Mouse (Mus musculus): ENCODE measurements around the gene Zfp1. TPM values are rescaled to one million over a fixed set of nuclear protein-coding genes. Genes with fewer than 3 reads are reported as not detected.

The Zfp1 gene
- polyA plus RNA-seq, 1 experiment from 2014 or later, result 23.3 TPM

- no peak for DNase-seq (ENCODE audit: low spot score)
- Histone ChIP-seq H3K9me3 (ENCODE audit: control insufficient read depth, low read length) (no peaks in the 10 kb centered on the region), H3K27me3 (ENCODE audit: control insufficient read depth, insufficient read depth, low read length) (no peaks in the 10 kb centered on the region), H3K27ac (replicated peaks; ENCODE audit: low read depth, low read length) (no peak overlapping the region), H3K36me3 (ENCODE audit: control insufficient read depth, insufficient read depth, low read length) (no peaks in the 10 kb centered on the region), H3K9ac (ENCODE audit: low read length) (no peak overlapping the region), H3K4me3 (ENCODE audit: low read depth, low read length) (no peak overlapping the region), H3K4me1 (ENCODE audit: control insufficient read depth, insufficient read depth, low read length) (no peaks in the 10 kb centered on the region), H3K4me2 (ENCODE audit: low read depth, severe bottlenecking) (no peak overlapping the region)
- WGBS, result 94% methylated on average over 4 of the region's 4 CpGs
- ATAC-seq (ENCODE audit: insufficient number of reproducible peaks, low FRiP score, low TSS enrichment, low read depth), result no peak
Observed at GRCm38 (mm10) chr8:111602050-111602449, 41.2 kb upstream of the Zfp1 start.

GRCm38 (mm10) chr8:111604986-111605385 lies 38.2 kb upstream of the Zfp1 start:
- Histone ChIP-seq H3K27ac (replicated peaks; ENCODE audit: low read depth, low read length) (no peak overlapping the region), H3K4me1 (ENCODE audit: control insufficient read depth, insufficient read depth, low read length) (no peaks in the 10 kb centered on the region), H3K4me2 (ENCODE audit: low read depth, severe bottlenecking) (no peak overlapping the region), H3K27me3 (ENCODE audit: control insufficient read depth, insufficient read depth, low read length) (no peaks in the 10 kb centered on the region), H3K4me3 (ENCODE audit: low read depth, low read length) (no peak overlapping the region), H3K9me3 (ENCODE audit: control insufficient read depth, low read length) (no peaks in the 10 kb centered on the region), H3K36me3 (ENCODE audit: control insufficient read depth, insufficient read depth, low read length) (0 out of 2 replicates have a peak, but pooled peaks cover 1% of the 10 kb centered on the region), H3K9ac (ENCODE audit: low read length) (no peak overlapping the region)
- DNase-seq (ENCODE audit: low spot score) (no peak), ATAC-seq (ENCODE audit: insufficient number of reproducible peaks, low FRiP score, low TSS enrichment, low read depth) (no peak)
- WGBS, result 91% methylated on average over 2 of the region's 2 CpGs

- Histone ChIP-seq H3K4me2 (ENCODE audit: low read depth, severe bottlenecking) (no peak overlapping the region), H3K9ac (ENCODE audit: low read length) (no peak overlapping the region), H3K4me1 (ENCODE audit: control insufficient read depth, insufficient read depth, low read length) (no peaks in the 10 kb centered on the region), H3K36me3 (ENCODE audit: control insufficient read depth, insufficient read depth, low read length) (0 out of 2 replicates have a peak, but pooled peaks cover 2% of the 10 kb centered on the region), H3K27me3 (ENCODE audit: control insufficient read depth, insufficient read depth, low read length) (no peaks in the 10 kb centered on the region), H3K27ac (replicated peaks; ENCODE audit: low read depth, low read length) (no peak overlapping the region), H3K4me3 (ENCODE audit: low read depth, low read length) (no peak overlapping the region), H3K9me3 (ENCODE audit: control insufficient read depth, low read length) (no peaks in the 10 kb centered on the region)
- no peak for DNase-seq (ENCODE audit: low spot score)
- 94% methylated on average over 9 of the region's 9 CpGs for WGBS
- no peak for ATAC-seq (ENCODE audit: insufficient number of reproducible peaks, low FRiP score, low TSS enrichment, low read depth)
Observed at GRCm38 (mm10) chr8:111606961-111607360, 36.2 kb upstream of the Zfp1 start.

GRCm38 (mm10) chr8:111607414-111607813 lies 35.8 kb upstream of the Zfp1 start:
- H3K4me1 ChIP-seq (ENCODE audit: control insufficient read depth, insufficient read depth, low read length), result no peaks in the 10 kb centered on the region
- no peaks in the 10 kb centered on the region for H3K27me3 ChIP-seq (ENCODE audit: control insufficient read depth, insufficient read depth, low read length)
- no peak overlapping the region for H3K9ac ChIP-seq (ENCODE audit: low read length)
- H3K36me3 ChIP-seq (ENCODE audit: control insufficient read depth, insufficient read depth, low read length), result 0 out of 2 replicates have a peak, but pooled peaks cover 2% of the 10 kb centered on the region
- no peak overlapping the region for H3K27ac ChIP-seq (replicated peaks; ENCODE audit: low read depth, low read length)
- no peak overlapping the region for H3K4me2 ChIP-seq (ENCODE audit: low read depth, severe bottlenecking)
- no peak overlapping the region for H3K4me3 ChIP-seq (ENCODE audit: low read depth, low read length)
- no peaks in the 10 kb centered on the region for H3K9me3 ChIP-seq (ENCODE audit: control insufficient read depth, low read length)
- 91% methylated on average over 7 of the region's 7 CpGs for WGBS
- ATAC-seq (ENCODE audit: insufficient number of reproducible peaks, low FRiP score, low TSS enrichment, low read depth), result no peak
- no peak for DNase-seq (ENCODE audit: low spot score)

DNA sequence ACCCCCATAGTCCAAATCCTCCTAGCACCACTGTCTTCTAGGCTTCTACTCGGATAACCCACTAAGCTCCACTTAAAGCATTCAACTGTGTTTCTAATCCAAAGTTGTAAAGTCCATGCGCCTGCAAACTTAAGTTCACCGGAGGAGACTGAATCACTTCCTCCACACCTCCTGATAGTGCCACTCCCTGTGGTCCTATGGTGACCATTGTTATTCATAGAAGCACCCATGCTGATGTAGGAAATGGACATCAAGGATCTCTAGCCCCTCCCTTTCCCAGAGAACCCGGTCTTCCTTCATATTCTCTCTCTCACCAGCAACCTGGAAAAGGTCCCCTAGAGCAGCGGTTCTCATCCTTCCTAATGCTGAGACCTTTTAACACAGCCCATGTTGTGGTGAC lies 30.0 kb upstream of the Zfp1 start:
- Histone ChIP-seq H3K27ac (replicated peaks; ENCODE audit: low read depth, low read length) (no peak overlapping the region), H3K4me1 (ENCODE audit: control insufficient read depth, insufficient read depth, low read length) (no peaks in the 10 kb centered on the region), H3K4me3 (ENCODE audit: low read depth, low read length) (no peak overlapping the region), H3K36me3 (ENCODE audit: control insufficient read depth, insufficient read depth, low read length) (peaks cover 2% of the 10 kb centered on the region; the same call in 1 of the 2 replicates), H3K27me3 (ENCODE audit: control insufficient read depth, insufficient read depth, low read length) (no peaks in the 10 kb centered on the region), H3K9ac (ENCODE audit: low read length) (no peak overlapping the region), H3K9me3 (ENCODE audit: control insufficient read depth, low read length) (no peaks in the 10 kb centered on the region), H3K4me2 (ENCODE audit: low read depth, severe bottlenecking) (no peak overlapping the region)
- ATAC-seq (ENCODE audit: insufficient number of reproducible peaks, low FRiP score, low TSS enrichment, low read depth) (no peak), DNase-seq (ENCODE audit: low spot score) (no peak)
- 81% methylated on average over 5 of the region's 5 CpGs for WGBS

DNA sequence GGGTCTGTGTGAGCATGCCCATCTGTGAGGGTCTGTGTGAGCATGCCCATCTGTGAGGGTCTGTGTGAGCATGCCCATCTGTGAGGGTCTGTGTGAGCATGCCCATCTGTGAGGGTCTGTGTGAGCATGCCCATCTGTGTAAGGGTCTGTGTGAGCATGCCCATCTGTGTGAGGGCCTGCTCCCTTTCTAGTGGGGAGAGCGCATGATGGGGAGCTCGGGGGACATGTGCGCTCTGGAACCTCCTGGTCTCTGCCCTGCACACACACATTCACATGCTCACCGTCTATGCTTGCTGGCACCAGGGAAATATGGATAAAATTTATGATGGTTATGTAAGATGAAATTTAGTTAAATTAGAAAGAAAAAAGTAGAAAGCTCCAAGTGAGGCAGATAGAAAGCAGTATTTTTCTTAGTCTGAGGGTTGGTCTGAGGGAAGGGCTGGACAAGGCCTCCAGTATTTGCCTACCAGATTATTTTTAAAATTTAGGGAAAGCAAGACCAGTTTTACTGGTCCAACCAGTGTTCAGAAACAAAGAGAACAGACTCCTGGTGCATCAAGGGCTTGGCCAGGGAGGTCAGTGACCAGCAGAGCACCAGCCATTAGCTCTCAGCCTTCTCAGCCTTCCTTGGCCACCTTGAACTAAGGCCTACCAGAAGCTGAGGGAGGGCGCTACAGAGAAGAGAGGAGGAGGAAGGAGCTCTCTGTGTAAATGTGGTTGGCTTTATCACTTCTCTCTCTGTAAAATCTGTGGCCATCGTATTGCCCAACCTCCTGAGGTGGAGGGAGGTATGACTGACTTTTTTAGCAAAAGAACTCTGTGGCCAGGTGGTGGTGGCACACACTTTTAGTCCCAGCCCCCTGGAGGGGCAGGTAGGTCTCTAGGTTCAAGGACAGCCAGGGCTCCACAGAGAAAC lies 28.2 kb upstream of the Zfp1 start:
- no peak overlapping the region for H3K4me2 ChIP-seq (ENCODE audit: low read depth, severe bottlenecking)
- H3K9ac ChIP-seq (ENCODE audit: low read length), result no peak overlapping the region
- H3K4me1 ChIP-seq (ENCODE audit: control insufficient read depth, insufficient read depth, low read length), result no peaks in the 10 kb centered on the region
- ATAC-seq (ENCODE audit: insufficient number of reproducible peaks, low FRiP score, low TSS enrichment, low read depth) (no peak), DNase-seq (ENCODE audit: low spot score) (no peak)
- H3K36me3 ChIP-seq (ENCODE audit: control insufficient read depth, insufficient read depth, low read length), result no peaks in the 10 kb centered on the region; the same call in 1 of the 2 replicates
- no peaks in the 10 kb centered on the region for H3K27me3 ChIP-seq (ENCODE audit: control insufficient read depth, insufficient read depth, low read length)
- H3K27ac ChIP-seq (replicated peaks; ENCODE audit: low read depth, low read length), result no peak overlapping the region
- H3K4me3 ChIP-seq (ENCODE audit: low read depth, low read length), result no peak overlapping the region
- H3K9me3 ChIP-seq (ENCODE audit: control insufficient read depth, low read length), result no peaks in the 10 kb centered on the region
- WGBS, result 93% methylated on average over 6 of the region's 6 CpGs

GRCm38 (mm10) chr8:111617812-111618211 lies 25.4 kb upstream of the Zfp1 start:
- WGBS, result 73% methylated on average over 6 of the region's 6 CpGs
- Histone ChIP-seq H3K36me3 (ENCODE audit: control insufficient read depth, insufficient read depth, low read length) (peaks cover 3% of the 10 kb centered on the region; the same call in 1 of the 2 replicates), H3K27me3 (ENCODE audit: control insufficient read depth, insufficient read depth, low read length) (no peaks in the 10 kb centered on the region), H3K4me3 (ENCODE audit: low read depth, low read length) (no peak overlapping the region), H3K4me1 (ENCODE audit: control insufficient read depth, insufficient read depth, low read length) (no peaks in the 10 kb centered on the region), H3K4me2 (ENCODE audit: low read depth, severe bottlenecking) (no peak overlapping the region), H3K27ac (replicated peaks; ENCODE audit: low read depth, low read length) (no peak overlapping the region), H3K9ac (ENCODE audit: low read length) (no peak overlapping the region), H3K9me3 (ENCODE audit: control insufficient read depth, low read length) (no peaks in the 10 kb centered on the region)
- ATAC-seq (ENCODE audit: insufficient number of reproducible peaks, low FRiP score, low TSS enrichment, low read depth) (no peak), DNase-seq (ENCODE audit: low spot score) (no peak)

- 98% methylated on average over 4 of the region's 4 CpGs for WGBS
- Histone ChIP-seq H3K36me3 (ENCODE audit: control insufficient read depth, insufficient read depth, low read length) (peaks cover 3% of the 10 kb centered on the region; the same call in 1 of the 2 replicates), H3K27me3 (ENCODE audit: control insufficient read depth, insufficient read depth, low read length) (no peaks in the 10 kb centered on the region), H3K9ac (ENCODE audit: low read length) (no peak overlapping the region), H3K27ac (replicated peaks; ENCODE audit: low read depth, low read length) (no peak overlapping the region), H3K4me1 (ENCODE audit: control insufficient read depth, insufficient read depth, low read length) (no peaks in the 10 kb centered on the region), H3K9me3 (ENCODE audit: control insufficient read depth, low read length) (no peaks in the 10 kb centered on the region), H3K4me3 (ENCODE audit: low read depth, low read length) (no peak overlapping the region), H3K4me2 (ENCODE audit: low read depth, severe bottlenecking) (no peak overlapping the region)
- ATAC-seq (ENCODE audit: insufficient number of reproducible peaks, low FRiP score, low TSS enrichment, low read depth) (no peak), DNase-seq (ENCODE audit: low spot score) (no peak)
Observed at GRCm38 (mm10) chr8:111618273-111618672, 24.9 kb upstream of the Zfp1 start.
